Mouse (Mus musculus): ENCODE results near the gene 1700001K19Rik. TPM values are rescaled to one million over a fixed set of nuclear protein-coding genes. Genes with fewer than 3 reads are reported as not detected.

1700001K19Rik gene
- polyA plus RNA-seq, 1 experiment, result not detected

DNA sequence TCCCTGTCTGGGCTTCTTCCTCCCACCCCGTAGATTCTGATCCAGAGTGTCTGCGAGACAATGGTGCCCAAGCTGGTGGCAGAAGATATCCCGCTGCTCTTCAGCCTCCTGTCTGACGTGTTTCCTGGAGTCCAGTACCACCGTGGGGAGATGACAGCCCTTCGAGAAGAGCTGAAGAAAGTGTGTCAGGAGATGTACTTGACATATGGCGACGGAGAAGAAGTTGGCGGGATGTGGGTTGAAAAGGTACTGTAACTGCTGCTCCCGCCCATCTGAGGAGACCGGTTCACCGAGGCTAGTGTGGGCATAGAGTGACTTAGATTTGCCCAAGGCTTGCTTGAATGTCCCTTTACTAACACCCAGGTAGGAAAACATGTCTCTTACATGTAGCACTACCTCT, 46.1 kb downstream of the 1700001K19Rik start:
- Histone ChIP-seq H3K4me3 (ENCODE audit: insufficient read depth, low read depth, low read length) (no peak overlapping the region), H3K4me1 (ENCODE audit: control insufficient read depth, insufficient read depth, low read length) (no peaks in the 10 kb centered on the region), H3K36me3 (ENCODE audit: control insufficient read depth, insufficient read depth, low read length) (peaks cover 7% of the 10 kb centered on the region), H3K27me3 (replicated peaks; ENCODE audit: control insufficient read depth, insufficient read depth, low read length) (no peaks in the 10 kb centered on the region), H3K27ac (ENCODE audit: insufficient read depth, low read depth, low read length) (no peak overlapping the region)
- no peak for DNase-seq
- TF ChIP-seq POLR2A (IDR thresholded peaks at IDR 0.05; ENCODE audit: low read depth, low read length) (no peak), CTCF (conservative IDR thresholded peaks at IDR 0.05; ENCODE audit: insufficient read depth, insufficient read length, low read depth, low read length) (no peak)
- WGBS, result 96% methylated on average over 12 of the region's 12 CpGs

DNA sequence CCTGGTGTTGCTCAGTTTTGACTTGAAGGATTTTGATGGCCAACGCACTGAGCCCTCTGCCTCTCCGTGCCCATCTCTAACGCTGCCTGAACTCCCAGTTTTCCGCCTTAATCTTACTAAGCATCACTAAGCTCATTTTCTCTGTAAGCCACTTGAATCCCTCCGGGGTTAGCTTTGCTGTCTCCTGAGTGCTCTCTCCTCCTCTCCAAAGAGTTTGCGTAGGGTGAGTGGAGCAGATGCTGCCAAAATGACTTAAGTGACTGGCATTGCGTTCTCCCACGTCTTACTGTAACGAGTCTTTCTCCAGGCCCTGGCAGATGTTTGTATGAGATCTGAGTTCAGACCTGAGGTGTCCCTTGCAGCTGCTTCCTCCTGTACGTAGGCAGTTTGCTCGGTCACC, 52.4 kb downstream of the 1700001K19Rik start:
- Histone ChIP-seq H3K4me1 (ENCODE audit: control insufficient read depth, insufficient read depth, low read length) (no peaks in the 10 kb centered on the region), H3K36me3 (ENCODE audit: control insufficient read depth, insufficient read depth, low read length) (peaks cover 10% of the 10 kb centered on the region), H3K4me3 (ENCODE audit: insufficient read depth, low read depth, low read length) (no peak overlapping the region), H3K27me3 (replicated peaks; ENCODE audit: control insufficient read depth, insufficient read depth, low read length) (no peaks in the 10 kb centered on the region), H3K27ac (ENCODE audit: insufficient read depth, low read depth, low read length) (no peak overlapping the region)
- DNase-seq, result no peak
- TF ChIP-seq CTCF (conservative IDR thresholded peaks at IDR 0.05; ENCODE audit: insufficient read depth, insufficient read length, low read depth, low read length), result no peak
- TF ChIP-seq POLR2A (IDR thresholded peaks at IDR 0.05; ENCODE audit: low read depth, low read length), result no peak
- WGBS, result 96% methylated on average over 11 of the region's 11 CpGs

Other genes starting within 250 kb of the 1700001K19Rik start
- 29.9 and 41.3 TPM in 2 replicates for gene Ppp2r5c, start 235.5 kb downstream of the 1700001K19Rik start, polyA plus RNA-seq (2012; rRNA removed)
- gene Dync1h1, start 81.2 kb downstream of the 1700001K19Rik start, polyA plus RNA-seq (2012; rRNA removed), result 186 and 236 TPM in 2 replicates
- 95.6 and 115 TPM in 2 replicates for gene Hsp90aa1, start 20.1 kb upstream of the 1700001K19Rik start, polyA plus RNA-seq (2012; rRNA removed)
- gene Wdr20, start 55.3 kb upstream of the 1700001K19Rik start, polyA plus RNA-seq (2012; rRNA removed), result 24.0 and 24.5 TPM in 2 replicates
- 9.8 and 10.1 TPM in 2 replicates for gene Mok, start 158.3 kb upstream of the 1700001K19Rik start, polyA plus RNA-seq (2012; rRNA removed)
- gene Zfp839, start 167.6 kb upstream of the 1700001K19Rik start, polyA plus RNA-seq (2012; rRNA removed), result 6.9 and 9.0 TPM in 2 replicates
- gene Cinp, start 206.5 kb upstream of the 1700001K19Rik start, polyA plus RNA-seq (2012; rRNA removed), result 27.1 and 28.6 TPM in 2 replicates
- 4.3 and 4.7 TPM in 2 replicates for gene Tecpr2, start 206.6 kb upstream of the 1700001K19Rik start, polyA plus RNA-seq (2012; rRNA removed)